Mouse (Mus musculus) MEL (cell line): ENCODE results near the gene Fis1. TPM values are rescaled to one million over a fixed set of nuclear protein-coding genes. Genes with fewer than 3 reads are reported as not detected.
"Not testable (repeated sequence)": the region's sequence is repeated elsewhere in the genome, so short reads cannot be mapped to it uniquely, and the experiment has no call there.

Experiments
- DNase-seq: peaks from one replicate; pipeline ENCODE4 v3.0.0; 2011; ENCODE audit warnings: low read depth, low spot score
- H3K27ac ChIP-seq: 2 replicates; pipeline ENCODE4 v1.5.1; 2012; ENCODE audit warnings: low read depth, mild to moderate bottlenecking, control low read depth, low read length, moderate library complexity; ENCODE audit not compliant: control insufficient read depth
- H3K27me3 ChIP-seq, 2 experiments: fragments of 150-350 bp in 1 of 2; sonication (generic) in 1 of 2; 2 replicates each; pipeline ENCODE4 v1.6.1; 2012; ENCODE audit warnings: low read length in 2 of 2, mild to moderate bottlenecking in 2 of 2, improper control_type of control experiment in 1 of 2, moderate library complexity in 1 of 2; ENCODE audit not compliant: insufficient read depth in 2 of 2, control insufficient read depth in 1 of 2
- H3K36me3 ChIP-seq, 2 experiments: 2 replicates each; pipeline ENCODE4 v1.6.1; 2012 to 2014; ENCODE audit warnings: low read length in 2 of 2, improper control_type of control experiment in 1 of 2, inconsistent platforms in 1 of 2, mild to moderate bottlenecking in 1 of 2; ENCODE audit not compliant: insufficient read depth in 2 of 2, control insufficient read depth in 1 of 2
- H3K4me1 ChIP-seq, 2 experiments: fragments of 150-350 bp in 1 of 2; sonication (generic) in 1 of 2; 2 replicates each; pipeline ENCODE4 v1.6.1; 2012; ENCODE audit warnings: low read length in 2 of 2, improper control_type of control experiment in 1 of 2, mild to moderate bottlenecking in 1 of 2; ENCODE audit not compliant: insufficient read depth in 2 of 2, control insufficient read depth in 1 of 2
- H3K4me3 ChIP-seq, 2 experiments: fragments of 150-350 bp in 1 of 2; sonication (generic) in 1 of 2; 2 replicates each; pipeline ENCODE4 v1.5.1; 2012; ENCODE audit warnings: low read depth in 2 of 2, low read length in 2 of 2, mild to moderate bottlenecking in 2 of 2, moderate library complexity in 2 of 2, control low read depth in 1 of 2, improper control_type of control experiment in 1 of 2; ENCODE audit not compliant: control insufficient read depth in 1 of 2, insufficient read depth in 1 of 2
- H3K79me2 ChIP-seq: 2 replicates; pipeline ENCODE4 v1.6.1; 2012; ENCODE audit warnings: mild to moderate bottlenecking, low read length, moderate library complexity; ENCODE audit not compliant: control insufficient read depth, poor library complexity, insufficient read depth
- H3K9ac ChIP-seq: 2 replicates; pipeline ENCODE4 v1.6.1; 2012; ENCODE audit warnings: low read depth, mild to moderate bottlenecking, control low read depth, low read length, moderate library complexity; ENCODE audit not compliant: control insufficient read depth, poor library complexity, severe bottlenecking
- H3K9me3 ChIP-seq: fragments of 150-350 bp; sonication (generic); replicated peaks from 2 replicates; pipeline ENCODE4 v1.6.1; 2012; ENCODE audit warnings: mild to moderate bottlenecking, low read length, improper control_type of control experiment, moderate library complexity; ENCODE audit not compliant: insufficient read depth
- CHD2 ChIP-seq: IDR thresholded peaks from 2 replicates; pipeline ENCODE4 v1.6.1; 2011; ENCODE audit warnings: low read length, improper control_type of control experiment
- CTCF ChIP-seq, 3 experiments: IDR thresholded peaks in 2 of 3; conservative IDR thresholded peaks in 1 of 3; 2 replicates each; pipeline ENCODE4 v1.5.1; 2011 to 2012; ENCODE audit warnings: low read length in 3 of 3, low read depth in 2 of 3, mild to moderate bottlenecking in 2 of 3, improper control_type of control experiment in 1 of 3, inconsistent platforms in 1 of 3, mixed read lengths in 1 of 3, moderate library complexity in 1 of 3; ENCODE audit not compliant: control insufficient read depth in 1 of 3, insufficient read depth in 1 of 3, poor library complexity in 1 of 3, severe bottlenecking in 1 of 3
- GABPA ChIP-seq: IDR thresholded peaks from 2 replicates; pipeline ENCODE4 v1.6.1; 2012; ENCODE audit warnings: low read depth, mild to moderate bottlenecking, inconsistent platforms, low read length, improper control_type of control experiment, moderate library complexity
- GATA1 ChIP-seq: IDR thresholded peaks from 2 replicates; pipeline ENCODE4 v1.6.1; 2011; ENCODE audit warnings: low read depth, low read length, improper control_type of control experiment
- JUND ChIP-seq: IDR thresholded peaks from 2 replicates; pipeline ENCODE4 v1.6.1; 2011; ENCODE audit warnings: low read depth, mild to moderate bottlenecking, improper control_type of control experiment, low read length
- KAT2A ChIP-seq: conservative IDR thresholded peaks from 2 replicates; pipeline ENCODE4 v1.6.1; 2012; ENCODE audit warnings: low read depth, low read length, improper control_type of control experiment, inconsistent platforms
- MAFK ChIP-seq: IDR thresholded peaks from 2 replicates; pipeline ENCODE4 v1.6.1; 2011; ENCODE audit warnings: low read depth, mild to moderate bottlenecking, low read length, improper control_type of control experiment, borderline replicate concordance
- MEF2A ChIP-seq: IDR thresholded peaks from 2 replicates; pipeline ENCODE4 v1.6.1; 2014; ENCODE audit warnings: low read depth, mild to moderate bottlenecking, inconsistent platforms, low read length, improper control_type of control experiment; ENCODE audit not compliant: poor library complexity, insufficient replicate concordance, severe bottlenecking; ENCODE audit errors: extremely low read depth
- MYC ChIP-seq: IDR thresholded peaks from 2 replicates; pipeline ENCODE4 v1.6.1; 2011; ENCODE audit warnings: low read depth, mild to moderate bottlenecking, low read length, improper control_type of control experiment, moderate library complexity
- NELFE ChIP-seq: IDR thresholded peaks from 2 replicates; pipeline ENCODE4 v1.6.1; 2011; ENCODE audit warnings: low read depth, low read length, improper control_type of control experiment
- RAD21 ChIP-seq: IDR thresholded peaks from 2 replicates; pipeline ENCODE4 v1.6.1; 2011; ENCODE audit warnings: mild to moderate bottlenecking, low read depth, low read length, improper control_type of control experiment
- SIN3A ChIP-seq: IDR thresholded peaks from 2 replicates; pipeline ENCODE4 v1.6.1; 2012; ENCODE audit warnings: low read length, improper control_type of control experiment, inconsistent platforms
- SMC3 ChIP-seq: IDR thresholded peaks from 2 replicates; pipeline ENCODE4 v1.6.1; 2011; ENCODE audit warnings: low read depth, low read length, improper control_type of control experiment
- TAL1 ChIP-seq: IDR thresholded peaks from 2 replicates; pipeline ENCODE4 v1.6.1; 2012; ENCODE audit warnings: mild to moderate bottlenecking, inconsistent platforms, low read length, moderate library complexity, mixed read lengths
- TBP ChIP-seq: IDR thresholded peaks from 2 replicates; pipeline ENCODE4 v1.8.0; 2011; ENCODE audit warnings: low read depth, low read length, improper control_type of control experiment
- TCF12 ChIP-seq: IDR thresholded peaks from 2 replicates; pipeline ENCODE4 v1.6.1; 2014; ENCODE audit warnings: low read depth, mild to moderate bottlenecking, inconsistent platforms, low read length, improper control_type of control experiment, moderate library complexity
- UBTF ChIP-seq: IDR thresholded peaks from 2 replicates; pipeline ENCODE4 v1.6.1; 2012; ENCODE audit warnings: low read depth, mild to moderate bottlenecking, inconsistent platforms, low read length, improper control_type of control experiment, moderate library complexity, borderline replicate concordance; ENCODE audit not compliant: insufficient read depth
- USF1 ChIP-seq: IDR thresholded peaks from 2 replicates; pipeline ENCODE4 v1.6.1; 2014; ENCODE audit warnings: low read depth, mild to moderate bottlenecking, inconsistent platforms, low read length, improper control_type of control experiment, moderate library complexity
- ZC3H11A ChIP-seq: IDR thresholded peaks from 2 replicates; pipeline ENCODE4 v1.6.1; 2012; ENCODE audit warnings: low read depth, mild to moderate bottlenecking, inconsistent platforms, low read length, improper control_type of control experiment
- ZKSCAN1 ChIP-seq: IDR thresholded peaks from 2 replicates; pipeline ENCODE4 v1.6.1; 2012; ENCODE audit warnings: low read depth, mild to moderate bottlenecking, inconsistent platforms, low read length, improper control_type of control experiment, moderate library complexity
- ZMIZ1 ChIP-seq: IDR thresholded peaks from 2 replicates; pipeline ENCODE4 v1.6.1; 2012; ENCODE audit warnings: low read depth, mild to moderate bottlenecking, inconsistent platforms, low read length, improper control_type of control experiment, moderate library complexity
- polyA plus RNA-seq, 2 experiments: library from polyadenylated mRNA; stranded (reverse) in 1 of 2; unstranded in 1 of 2; fragments of >175 nt in 1 of 2; fragments of >200 nt in 1 of 2; gene quantifications; 2 replicates each; pipeline versions ENCODE4 v1.2.1 to v1.2.4; 2012; ENCODE audit warnings: low replicate concordance in 2 of 2, low read depth in 1 of 2; ENCODE audit not compliant: insufficient read length in 2 of 2, insufficient read depth in 1 of 2, missing spikeins in 1 of 2
- total RNA-seq: library from RNA; depleted of rRNA; stranded (reverse); fragments of 300-350 nt; gene quantifications from 2 replicates; pipeline ENCODE4 v1.2.3, GENCODE M21; 2012

Gene Fis1
- total and polyA plus RNA-seq, 3 experiments, result 164 to 184 TPM; not detected in 1

DNA sequence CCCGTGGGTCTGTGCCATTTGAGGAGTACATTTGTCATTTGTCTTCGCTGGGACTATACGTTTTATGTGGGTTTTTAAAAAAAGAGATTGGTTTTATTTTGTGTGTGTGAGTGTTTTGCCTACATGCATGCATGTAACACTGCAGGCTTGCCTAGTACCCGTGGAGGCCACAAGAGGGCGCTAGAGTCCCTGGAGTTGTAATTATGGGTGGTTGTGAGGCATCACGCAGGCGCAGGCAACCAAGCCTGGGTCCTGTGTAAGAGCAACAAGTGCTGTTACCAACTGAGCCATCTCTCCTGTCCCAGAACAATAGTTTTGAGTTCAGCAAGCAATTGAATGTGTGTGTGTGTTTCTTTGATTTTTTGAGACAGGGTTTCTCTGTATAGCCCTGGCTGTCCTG lies 13.8 kb upstream of the Fis1 start:
- peak; percentile 58 for DNase-seq
- TF ChIP-seq TBP (no peak), RAD21 (peak; percentile 47), SMC3 (no peak; the same call in 1 of the 2 replicates), CTCF (IDR thresholded peaks at IDR 0.05 in 2 of 3, conservative IDR thresholded peaks at IDR 0.05 in 1 of 3; ENCODE audit: control insufficient read depth in 1 of 3, insufficient read depth in 1 of 3, low read depth in 2 of 3, low read length in 3 of 3, poor library complexity in 1 of 3, severe bottlenecking in 1 of 3) (peak; percentile 70 to 82 (median 81)), ZKSCAN1 (no peak)
- TF ChIP-seq, all 39 proteins: peak for 2
- no peaks in the 10 kb centered on the region for H3K4me1 ChIP-seq
- H3K4me3 ChIP-seq, result no peak overlapping the region
- no peaks in the 10 kb centered on the region for H3K79me2 ChIP-seq
- no peaks in the 10 kb centered on the region; a peak in 1 of 4 replicates for H3K36me3 ChIP-seq
- H3K9ac ChIP-seq, result no peak overlapping the region
- H3K9me3 ChIP-seq, result no peaks in the 10 kb centered on the region
- no peak overlapping the region for H3K27ac ChIP-seq
- no peaks in the 10 kb centered on the region for H3K27me3 ChIP-seq

DNA sequence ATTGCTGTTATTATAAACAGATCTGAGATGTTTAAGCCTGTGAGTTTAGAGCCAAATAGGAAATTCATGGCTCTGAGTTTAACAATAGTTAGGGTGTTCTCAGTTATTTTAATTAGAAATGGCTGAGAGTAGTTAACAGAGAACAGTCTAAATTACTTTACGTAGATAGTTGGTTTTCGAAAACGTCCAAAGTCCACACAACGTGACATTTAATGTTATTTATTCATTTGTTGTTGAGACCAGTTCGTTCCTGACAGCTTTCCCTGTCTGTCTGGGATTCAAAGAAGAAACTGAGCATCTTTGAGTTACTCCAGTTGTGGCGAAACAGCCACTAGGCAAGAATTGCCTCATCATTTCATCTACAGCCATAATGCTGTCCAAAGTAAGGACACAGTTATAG lies 13.0 kb upstream of the Fis1 start:
- not testable (repeated sequence) for H3K4me3 ChIP-seq, H3K4me1 ChIP-seq

DNA sequence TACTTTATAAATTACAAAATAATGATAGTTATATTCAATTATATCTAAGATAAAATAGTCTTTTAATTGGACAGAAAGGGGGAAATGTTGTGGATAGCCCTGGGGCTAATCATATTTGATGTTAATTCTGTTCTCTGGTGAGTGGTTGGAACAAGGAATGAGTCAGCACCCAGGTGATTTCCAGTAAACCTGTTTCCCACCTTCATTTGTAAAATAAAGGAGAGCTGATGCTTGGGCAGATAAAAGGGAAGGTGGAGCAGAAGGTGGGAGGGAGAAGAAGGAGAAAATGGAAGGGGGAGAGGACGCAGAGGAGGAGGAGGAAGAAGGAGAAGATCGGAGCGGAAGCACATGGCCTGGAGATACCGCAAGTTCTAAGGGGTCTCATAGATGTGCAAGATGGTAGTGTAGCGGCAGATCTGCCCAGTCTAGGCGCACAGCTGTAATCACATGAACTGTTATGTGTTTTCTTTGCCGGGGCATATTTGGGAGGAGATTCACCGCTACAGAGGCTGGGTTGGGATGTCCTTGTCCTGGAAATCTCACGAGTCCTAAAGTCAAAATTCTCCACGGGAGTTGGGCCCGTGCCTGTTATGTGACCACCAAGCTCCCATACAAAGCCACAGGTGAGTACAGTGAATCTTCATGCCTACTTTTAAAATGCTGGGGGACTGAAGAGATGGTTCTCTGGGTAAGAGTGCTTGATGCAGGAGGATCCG lies 12.1 kb upstream of the Fis1 start:
- no peak overlapping the region for H3K9ac ChIP-seq

More for the DNA sequence above, 13.0 kb upstream of the Fis1 start:
- not testable (repeated sequence) for H3K27me3 ChIP-seq, H3K9me3 ChIP-seq, H3K79me2 ChIP-seq, H3K36me3 ChIP-seq, DNase-seq, H3K9ac ChIP-seq, H3K27ac ChIP-seq

More for the DNA sequence above, 12.1 kb upstream of the Fis1 start:
- Histone ChIP-seq H3K4me1 (no peaks in the 10 kb centered on the region), H3K27me3 (no peaks in the 10 kb centered on the region), H3K27ac (no peak overlapping the region), H3K36me3 (no peaks in the 10 kb centered on the region; a peak in 1 of 4 replicates), H3K9me3 (no peaks in the 10 kb centered on the region), H3K79me2 (no peaks in the 10 kb centered on the region), H3K4me3 (no peak overlapping the region)
- no peak for DNase-seq
- no peak for TF ChIP-seq ZMIZ1
- no peak for TF ChIP-seq SIN3A
- TF ChIP-seq UBTF, result no peak
- no peak for TF ChIP-seq NELFE
- no peak for TF ChIP-seq TAL1
- no peak for TF ChIP-seq CHD2
- no peak for TF ChIP-seq KAT2A
- no peak for TF ChIP-seq ZC3H11A
- no peak for TF ChIP-seq TCF12
- no peak for TF ChIP-seq MAFK
- no peak for TF ChIP-seq JUND
- TF ChIP-seq GABPA, result no peak
- TF ChIP-seq MEF2A, result no peak
- no peak for TF ChIP-seq USF1
- TF ChIP-seq MYC, result no peak
- TF ChIP-seq GATA1, result no peak
